In the genomic region with DNA sequence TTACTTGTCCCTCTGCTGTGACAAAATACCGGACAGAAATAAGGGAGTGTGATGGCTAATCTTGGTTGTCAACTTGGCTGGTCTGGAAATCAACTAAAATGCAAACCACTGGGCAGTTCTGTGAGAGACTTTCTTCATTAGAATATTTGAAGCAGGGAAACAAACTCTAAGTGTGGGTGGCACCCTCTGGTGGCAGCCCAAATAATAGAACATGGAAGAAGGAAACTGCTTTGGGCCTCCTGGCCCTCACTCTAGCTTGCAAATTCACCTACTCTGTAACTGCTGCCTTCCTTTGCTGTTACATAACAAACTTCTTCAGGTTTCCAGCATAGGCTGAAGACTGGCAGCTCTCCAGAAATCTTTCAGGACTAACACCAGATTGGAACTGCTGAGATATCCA, we compare ENCODE assay signal across 8 mouse cellular contexts. TPM values are rescaled to one million over a fixed set of nuclear protein-coding genes. Genes with fewer than 3 reads are reported as not detected.
DNase-seq lines count a peak whose midpoint lies in the region; ATAC-seq and TF ChIP-seq lines count a peak whose summit lies in the region.

No protein-coding gene starts in this region.

- intact Hi-C loops in heart, postnatal 36 days (cut with DNase I), result loop anchor here (1.0 to 2.0 kb wide), 2 partner anchors 224 to 340 kb away; no protein-coding TSS in a partner anchor
- intact Hi-C loops in left cerebral cortex, postnatal 25 days (cut with DNase I), result loop anchor here (1.0 to 2.0 kb wide), 2 partner anchors 60 to 224 kb away; no protein-coding TSS in a partner anchor

- no peaks in the 10 kb centered on the region for H3K9me3 ChIP-seq in kidney, embryonic 16.5 days (ENCODE audit: low read length)

- ATAC-seq in kidney, embryonic 16.5 days (ENCODE audit: low FRiP score, low TSS enrichment), result no peak

- no peaks in the 10 kb centered on the region for H3K36me3 ChIP-seq in kidney, adult 2 months (ENCODE audit: control insufficient read depth, insufficient read depth, low read length)
- no peaks in the 10 kb centered on the region for H3K36me3 ChIP-seq in kidney, embryonic 16.5 days (ENCODE audit: insufficient read depth, low read length)

- peak; percentile 64 for DNase-seq in kidney, adult 2 months
- DNase-seq in NIH3T3 (ENCODE audit: low read depth), result peak; percentile 77
- DNase-seq in cerebellum, postnatal 10 days, result peak; percentile 84 to 87
- DNase-seq in heart, postnatal 36 days, result peak; percentile 25 to 40
- DNase-seq in left cerebral cortex, postnatal 25 days (ENCODE audit: low spot score in 2 of 2), result peak; percentile 73 to 82
- peak; percentile 75 for DNase-seq in retina, postnatal 1 day
- no peak for DNase-seq in c-Kit-positive CD71-positive TER-119-positive erythroid progenitor cells, embryonic 14.5 days (ENCODE audit: low spot score)

- 40% methylated on average over 1 of the region's 1 CpGs for WGBS in kidney, adult 2 months
- 29% methylated on average over 1 of the region's 1 CpGs for WGBS in kidney, embryonic 16.5 days

- no peak overlapping the region for H3K27ac ChIP-seq in kidney, adult 2 months (ENCODE audit: insufficient read depth, low read depth, low read length)
- H3K27ac ChIP-seq in kidney, embryonic 16.5 days (ENCODE audit: low read length), result no peak overlapping the region

- no peaks in the 10 kb centered on the region for H3K27me3 ChIP-seq in kidney, adult 2 months (replicated peaks; ENCODE audit: control insufficient read depth, insufficient read depth, low read length)
- no peaks in the 10 kb centered on the region for H3K27me3 ChIP-seq in kidney, embryonic 16.5 days (ENCODE audit: insufficient read depth, low read length)

- TF ChIP-seq CTCF in kidney, adult 2 months (conservative IDR thresholded peaks at IDR 0.05; ENCODE audit: insufficient read depth, insufficient read length, low read depth, low read length), result peak; percentile 51

- no peaks in the 10 kb centered on the region for H3K4me1 ChIP-seq in kidney, adult 2 months (ENCODE audit: control insufficient read depth, insufficient read depth, low read length)
- no peaks in the 10 kb centered on the region for H3K4me1 ChIP-seq in kidney, embryonic 16.5 days (ENCODE audit: insufficient read depth, low read length)

- H3K4me3 ChIP-seq in kidney, adult 2 months (ENCODE audit: insufficient read depth, low read depth, low read length), result no peak overlapping the region
- no peak overlapping the region for H3K4me3 ChIP-seq in kidney, embryonic 16.5 days (ENCODE audit: low read length)

- no peak overlapping the region for H3K4me2 ChIP-seq in kidney, embryonic 16.5 days (replicated peaks; ENCODE audit: low read depth, low read length)

- no peak overlapping the region for H3K9ac ChIP-seq in kidney, embryonic 16.5 days (replicated peaks; ENCODE audit: low read length)

- no peak for TF ChIP-seq POLR2A in kidney, adult 2 months (IDR thresholded peaks at IDR 0.05; ENCODE audit: low read depth, low read length)

RNA-seq across cellular contexts. Expression of a gene that starts 58.7 kb away (rescaled TPM):
- 0.31 and 0.69 TPM in 2 replicates for polyA plus RNA-seq in kidney, adult 2 months (2012; rRNA removed)
- polyA plus RNA-seq in kidney, embryonic 16.5 days (2015; fragmentation: Nextera tagmentation; extraction: Ambion mirVana), result 2.3 and 2.5 TPM in 2 replicates
- under 1 TPM in 1 of 2 experiments, not detected in 1; 0.08 TPM for total RNA-seq in heart, postnatal 36 days (2021)
- 10 to 100 TPM; 33.5 to 47.4 TPM for total RNA-seq in left cerebral cortex, postnatal 25 days (2021)

Comparison
In these comparisons a context has a peak if more than half of its experiments do, and no peak if none do; other contexts are left out.
1. RNA of a gene that starts 58.7 kb away (total RNA-seq): 33.5 to 47.4 TPM in left cerebral cortex, postnatal 25 days; 0.08 TPM in heart, postnatal 36 days; every median in the first group is over 10 times any median in the second.